Mouse (Mus musculus): ENCODE data around the gene Mus81. TPM values are rescaled to one million over a fixed set of nuclear protein-coding genes. Genes with fewer than 3 reads are reported as not detected.

Mus81 gene
- polyA plus RNA-seq, 1 experiment from 2014 or later = 38.3 TPM

GRCm38 (mm10) chr19:5488878-5489571 is 823 bp upstream of the Mus81 start:
- DNase-seq (ENCODE audit: low spot score) = peak; percentile 96
- Histone ChIP-seq H3K4me2 (ENCODE audit: low read length) (peak overlapping the region; percentile 75), H3K27me3 (replicated peaks; ENCODE audit: control insufficient read depth, insufficient read depth, low read length) (no peaks in the 10 kb centered on the region), H3K9me3 (ENCODE audit: control insufficient read depth, low read length) (no peaks in the 10 kb centered on the region), H3K36me3 (ENCODE audit: control insufficient read depth, insufficient read depth, low read length) (peaks cover 42% of the 10 kb centered on the region), H3K9ac (ENCODE audit: low read length) (peak overlapping the region; percentile 41), H3K4me3 (ENCODE audit: low read depth, low read length) (peak overlapping the region; percentile 48), H3K27ac (ENCODE audit: low read depth) (peak overlapping the region; percentile 98), H3K4me1 (replicated peaks; ENCODE audit: control insufficient read depth, insufficient read depth, low read length) (peaks cover 18% of the 10 kb centered on the region)
- peak; percentile 78 for ATAC-seq (replicated peaks; ENCODE audit: low FRiP score, low TSS enrichment, low read depth)
- WGBS = under 1% methylated on average over 26 of the region's 26 CpGs

GRCm38 (mm10) chr19:5486771-5487170 is 1.4 kb downstream of the Mus81 start:
- no peak overlapping the region for H3K27ac ChIP-seq (ENCODE audit: low read depth)
- peaks cover 13% of the 10 kb centered on the region for H3K4me1 ChIP-seq (replicated peaks; ENCODE audit: control insufficient read depth, insufficient read depth, low read length)
- no peaks in the 10 kb centered on the region for H3K9me3 ChIP-seq (ENCODE audit: control insufficient read depth, low read length)
- no peaks in the 10 kb centered on the region for H3K27me3 ChIP-seq (replicated peaks; ENCODE audit: control insufficient read depth, insufficient read depth, low read length)
- H3K36me3 ChIP-seq (ENCODE audit: control insufficient read depth, insufficient read depth, low read length) = peaks cover 42% of the 10 kb centered on the region
- H3K4me2 ChIP-seq (ENCODE audit: low read length) = peak overlapping the region; percentile 75; the same call in 1 of the 2 replicates
- no peak overlapping the region for H3K4me3 ChIP-seq (ENCODE audit: low read depth, low read length)
- H3K9ac ChIP-seq (ENCODE audit: low read length) = no peak overlapping the region
- ATAC-seq (replicated peaks; ENCODE audit: low FRiP score, low TSS enrichment, low read depth) (no peak), DNase-seq (ENCODE audit: low spot score) (no peak)
- WGBS = 76% methylated on average over 4 of the region's 4 CpGs

- Histone ChIP-seq H3K27me3 (replicated peaks; ENCODE audit: control insufficient read depth, insufficient read depth, low read length) (no peaks in the 10 kb centered on the region), H3K4me1 (replicated peaks; ENCODE audit: control insufficient read depth, insufficient read depth, low read length) (peaks cover 13% of the 10 kb centered on the region), H3K9me3 (ENCODE audit: control insufficient read depth, low read length) (no peaks in the 10 kb centered on the region), H3K36me3 (ENCODE audit: control insufficient read depth, insufficient read depth, low read length) (peaks cover 47% of the 10 kb centered on the region), H3K27ac (ENCODE audit: low read depth) (no peak overlapping the region), H3K9ac (ENCODE audit: low read length) (no peak overlapping the region), H3K4me2 (ENCODE audit: low read length) (no peak overlapping the region), H3K4me3 (ENCODE audit: low read depth, low read length) (no peak overlapping the region)
- WGBS = 82% methylated on average over 8 of the region's 8 CpGs
- DNase-seq (ENCODE audit: low spot score) (no peak), ATAC-seq (replicated peaks; ENCODE audit: low FRiP score, low TSS enrichment, low read depth) (no peak)
These were observed 1.9 kb downstream of the Mus81 start for GRCm38 (mm10) chr19:5486286-5486685.

- 92% methylated on average over 7 of the region's 7 CpGs for WGBS
- no peak overlapping the region for H3K27ac ChIP-seq (ENCODE audit: low read depth)
- DNase-seq (ENCODE audit: low spot score) (no peak), ATAC-seq (replicated peaks; ENCODE audit: low FRiP score, low TSS enrichment, low read depth) (no peak)
- H3K36me3 ChIP-seq (ENCODE audit: control insufficient read depth, insufficient read depth, low read length) = peaks cover 51% of the 10 kb centered on the region
- no peak overlapping the region for H3K9ac ChIP-seq (ENCODE audit: low read length)
- H3K4me3 ChIP-seq (ENCODE audit: low read depth, low read length) = no peak overlapping the region
- H3K4me1 ChIP-seq (replicated peaks; ENCODE audit: control insufficient read depth, insufficient read depth, low read length) = peaks cover 13% of the 10 kb centered on the region
- no peaks in the 10 kb centered on the region for H3K9me3 ChIP-seq (ENCODE audit: control insufficient read depth, low read length)
- no peaks in the 10 kb centered on the region for H3K27me3 ChIP-seq (replicated peaks; ENCODE audit: control insufficient read depth, insufficient read depth, low read length)
- H3K4me2 ChIP-seq (ENCODE audit: low read length) = no peak overlapping the region
These were observed 2.4 kb downstream of the Mus81 start for GRCm38 (mm10) chr19:5485821-5486220.

- Histone ChIP-seq H3K9ac (ENCODE audit: low read length) (no peak overlapping the region), H3K36me3 (ENCODE audit: control insufficient read depth, insufficient read depth, low read length) (peaks cover 56% of the 10 kb centered on the region), H3K4me3 (ENCODE audit: low read depth, low read length) (no peak overlapping the region), H3K4me1 (replicated peaks; ENCODE audit: control insufficient read depth, insufficient read depth, low read length) (peaks cover 13% of the 10 kb centered on the region), H3K27ac (ENCODE audit: low read depth) (no peak overlapping the region), H3K4me2 (ENCODE audit: low read length) (no peak overlapping the region), H3K9me3 (ENCODE audit: control insufficient read depth, low read length) (no peaks in the 10 kb centered on the region), H3K27me3 (replicated peaks; ENCODE audit: control insufficient read depth, insufficient read depth, low read length) (no peaks in the 10 kb centered on the region)
- ATAC-seq (replicated peaks; ENCODE audit: low FRiP score, low TSS enrichment, low read depth) (no peak), DNase-seq (ENCODE audit: low spot score) (no peak)
- 93% methylated on average over 8 of the region's 8 CpGs for WGBS
These were observed 2.8 kb downstream of the Mus81 start for GRCm38 (mm10) chr19:5485371-5485770.

- H3K9me3 ChIP-seq (ENCODE audit: control insufficient read depth, low read length) = no peaks in the 10 kb centered on the region
- no peaks in the 10 kb centered on the region for H3K27me3 ChIP-seq (replicated peaks; ENCODE audit: control insufficient read depth, insufficient read depth, low read length)
- no peak for ATAC-seq (replicated peaks; ENCODE audit: low FRiP score, low TSS enrichment, low read depth)
- WGBS = 85% methylated on average over 5 of the region's 5 CpGs
- H3K4me3 ChIP-seq (ENCODE audit: low read depth, low read length) = no peak overlapping the region
- H3K9ac ChIP-seq (ENCODE audit: low read length) = no peak overlapping the region
- H3K27ac ChIP-seq (ENCODE audit: low read depth) = no peak overlapping the region
- peaks cover 64% of the 10 kb centered on the region for H3K36me3 ChIP-seq (ENCODE audit: control insufficient read depth, insufficient read depth, low read length)
- no peak overlapping the region for H3K4me2 ChIP-seq (ENCODE audit: low read length)
- H3K4me1 ChIP-seq (replicated peaks; ENCODE audit: control insufficient read depth, insufficient read depth, low read length) = peaks cover 13% of the 10 kb centered on the region
- DNase-seq (ENCODE audit: low spot score) = no peak
These were observed 3.7 kb downstream of the Mus81 start for GRCm38 (mm10) chr19:5484496-5484895.

- no peak overlapping the region for H3K9ac ChIP-seq (ENCODE audit: low read length)
- 93% methylated on average over 19 of the region's 19 CpGs for WGBS
- no peak for ATAC-seq (replicated peaks; ENCODE audit: low FRiP score, low TSS enrichment, low read depth)
- H3K4me2 ChIP-seq (ENCODE audit: low read length) = no peak overlapping the region
- peaks cover 9% of the 10 kb centered on the region for H3K4me1 ChIP-seq (replicated peaks; ENCODE audit: control insufficient read depth, insufficient read depth, low read length)
- no peaks in the 10 kb centered on the region for H3K9me3 ChIP-seq (ENCODE audit: control insufficient read depth, low read length)
- H3K36me3 ChIP-seq (ENCODE audit: control insufficient read depth, insufficient read depth, low read length) = peaks cover 73% of the 10 kb centered on the region
- H3K27ac ChIP-seq (ENCODE audit: low read depth) = no peak overlapping the region
- DNase-seq (ENCODE audit: low spot score) = no peak
- no peak overlapping the region for H3K4me3 ChIP-seq (ENCODE audit: low read depth, low read length)
- H3K27me3 ChIP-seq (replicated peaks; ENCODE audit: control insufficient read depth, insufficient read depth, low read length) = no peaks in the 10 kb centered on the region
These were observed 4.5 kb downstream of the Mus81 start for GRCm38 (mm10) chr19:5483386-5484359.

- Histone ChIP-seq H3K9me3 (ENCODE audit: control insufficient read depth, low read length) (no peaks in the 10 kb centered on the region), H3K27me3 (replicated peaks; ENCODE audit: control insufficient read depth, insufficient read depth, low read length) (no peaks in the 10 kb centered on the region), H3K9ac (ENCODE audit: low read length) (no peak overlapping the region), H3K4me3 (ENCODE audit: low read depth, low read length) (no peak overlapping the region), H3K27ac (ENCODE audit: low read depth) (no peak overlapping the region), H3K4me2 (ENCODE audit: low read length) (no peak overlapping the region), H3K36me3 (ENCODE audit: control insufficient read depth, insufficient read depth, low read length) (peaks cover 90% of the 10 kb centered on the region), H3K4me1 (replicated peaks; ENCODE audit: control insufficient read depth, insufficient read depth, low read length) (no peaks in the 10 kb centered on the region)
- 92% methylated on average over 10 of the region's 10 CpGs for WGBS
- ATAC-seq (replicated peaks; ENCODE audit: low FRiP score, low TSS enrichment, low read depth) (no peak), DNase-seq (ENCODE audit: low spot score) (no peak)
These were observed 6.8 kb downstream of the Mus81 start for GRCm38 (mm10) chr19:5481398-5481797.
